Mouse (Mus musculus): ENCODE results near the gene Rpl9-ps1. TPM values are rescaled to one million over a fixed set of nuclear protein-coding genes. Genes with fewer than 3 reads are reported as not detected.

The Rpl9-ps1 gene
- polyA plus RNA-seq, 1 experiment from 2014 or later, result not detected

- WGBS (ENCODE audit: insufficient replicate concordance), result 80% methylated on average over 2 of the region's 2 CpGs
- ATAC-seq (replicated peaks; ENCODE audit: insufficient number of reproducible peaks, low FRiP score, low TSS enrichment), result no peak
- H3K36me3 ChIP-seq (ENCODE audit: control insufficient read depth, insufficient read depth, low read length), result no peaks in the 10 kb centered on the region
- H3K4me3 ChIP-seq (ENCODE audit: low read depth, low read length), result no peak overlapping the region
- H3K9ac ChIP-seq (ENCODE audit: low read depth, low read length), result no peak overlapping the region
- H3K4me1 ChIP-seq (ENCODE audit: control insufficient read depth, insufficient read depth, low read length), result no peaks in the 10 kb centered on the region
- no peak overlapping the region for H3K27ac ChIP-seq (ENCODE audit: low read depth, low read length)
- H3K27me3 ChIP-seq (ENCODE audit: control insufficient read depth, insufficient read depth, low read length), result no peaks in the 10 kb centered on the region
- H3K4me2 ChIP-seq, result no peak overlapping the region
- no peaks in the 10 kb centered on the region for H3K9me3 ChIP-seq (replicated peaks; ENCODE audit: control insufficient read depth, low read length)
Observed at GRCm38 (mm10) chr11:83634898-83635297, 10.5 kb downstream of the Rpl9-ps1 start.

DNA sequence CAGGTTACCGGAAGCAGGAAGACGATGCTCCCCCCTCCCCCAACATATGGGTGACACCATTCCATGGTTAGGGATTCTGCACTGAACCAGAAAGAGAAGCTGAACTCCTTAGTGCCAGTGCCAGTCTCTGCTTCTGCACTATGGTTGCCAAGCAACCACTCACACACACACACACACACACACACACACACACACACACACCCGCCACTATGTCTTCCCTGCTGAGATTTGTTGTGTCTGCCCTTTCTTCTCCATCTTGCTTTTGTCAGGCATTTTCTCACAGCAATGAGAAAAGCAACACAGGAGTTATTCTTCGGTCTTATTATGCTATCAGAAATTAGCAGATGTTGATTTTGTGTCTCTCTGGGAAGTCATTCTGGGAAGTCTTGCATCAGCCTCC lies 11.0 kb downstream of the Rpl9-ps1 start:
- 54% methylated on average over 4 of the region's 4 CpGs for WGBS (ENCODE audit: insufficient replicate concordance)
- ATAC-seq (replicated peaks; ENCODE audit: insufficient number of reproducible peaks, low FRiP score, low TSS enrichment), result no peak

DNA sequence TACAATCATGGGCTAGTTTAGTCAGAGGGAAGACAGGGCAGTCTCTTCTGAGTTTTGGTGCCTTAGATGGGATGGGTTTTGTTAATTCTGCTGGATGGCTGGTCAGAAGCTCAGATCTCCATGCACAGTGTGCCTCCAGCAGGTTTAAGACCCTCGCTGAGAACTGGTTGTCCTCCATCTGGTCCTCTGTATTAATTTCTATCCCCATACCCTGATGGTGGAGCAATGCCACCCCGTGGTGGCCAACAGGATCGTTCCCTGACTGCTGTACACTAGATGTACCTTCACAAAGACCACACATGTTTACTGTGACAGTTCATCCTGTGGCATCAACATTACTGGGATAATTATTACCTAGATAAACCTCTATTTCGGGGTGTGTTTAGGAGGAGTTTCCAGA lies 12.7 kb downstream of the Rpl9-ps1 start:
- WGBS (ENCODE audit: insufficient replicate concordance), result 59% methylated on average over 4 of the region's 4 CpGs
- no peak overlapping the region for H3K4me3 ChIP-seq (ENCODE audit: low read depth, low read length)
- no peak overlapping the region for H3K9ac ChIP-seq (ENCODE audit: low read depth, low read length)
- no peaks in the 10 kb centered on the region for H3K36me3 ChIP-seq (ENCODE audit: control insufficient read depth, insufficient read depth, low read length)
- no peak for ATAC-seq (replicated peaks; ENCODE audit: insufficient number of reproducible peaks, low FRiP score, low TSS enrichment)
- H3K9me3 ChIP-seq (replicated peaks; ENCODE audit: control insufficient read depth, low read length), result no peaks in the 10 kb centered on the region
- H3K4me2 ChIP-seq, result no peak overlapping the region
- H3K27me3 ChIP-seq (ENCODE audit: control insufficient read depth, insufficient read depth, low read length), result no peaks in the 10 kb centered on the region
- H3K27ac ChIP-seq (ENCODE audit: low read depth, low read length), result no peak overlapping the region
- H3K4me1 ChIP-seq (ENCODE audit: control insufficient read depth, insufficient read depth, low read length), result no peaks in the 10 kb centered on the region

More for the DNA sequence above, 11.0 kb downstream of the Rpl9-ps1 start:
- H3K4me1 ChIP-seq (ENCODE audit: control insufficient read depth, insufficient read depth, low read length), result no peaks in the 10 kb centered on the region
- H3K4me3 ChIP-seq (ENCODE audit: low read depth, low read length), result no peak overlapping the region
- H3K27ac ChIP-seq (ENCODE audit: low read depth, low read length), result no peak overlapping the region
- H3K9me3 ChIP-seq (replicated peaks; ENCODE audit: control insufficient read depth, low read length), result no peaks in the 10 kb centered on the region
- no peak overlapping the region for H3K4me2 ChIP-seq
- H3K9ac ChIP-seq (ENCODE audit: low read depth, low read length), result no peak overlapping the region
- H3K36me3 ChIP-seq (ENCODE audit: control insufficient read depth, insufficient read depth, low read length), result no peaks in the 10 kb centered on the region
- no peaks in the 10 kb centered on the region for H3K27me3 ChIP-seq (ENCODE audit: control insufficient read depth, insufficient read depth, low read length)

- Histone ChIP-seq H3K36me3 (ENCODE audit: control insufficient read depth, insufficient read depth, low read length) (no peaks in the 10 kb centered on the region), H3K4me2 (no peak overlapping the region), H3K27me3 (ENCODE audit: control insufficient read depth, insufficient read depth, low read length) (no peaks in the 10 kb centered on the region), H3K4me3 (ENCODE audit: low read depth, low read length) (no peak overlapping the region), H3K27ac (ENCODE audit: low read depth, low read length) (no peak overlapping the region), H3K4me1 (ENCODE audit: control insufficient read depth, insufficient read depth, low read length) (no peaks in the 10 kb centered on the region), H3K9ac (ENCODE audit: low read depth, low read length) (no peak overlapping the region), H3K9me3 (replicated peaks; ENCODE audit: control insufficient read depth, low read length) (no peaks in the 10 kb centered on the region)
- no peak for ATAC-seq (replicated peaks; ENCODE audit: insufficient number of reproducible peaks, low FRiP score, low TSS enrichment)
- WGBS (ENCODE audit: insufficient replicate concordance), result 68% methylated on average over 2 of the region's 2 CpGs
Observed at GRCm38 (mm10) chr11:83631065-83631464, 14.4 kb downstream of the Rpl9-ps1 start.

DNA sequence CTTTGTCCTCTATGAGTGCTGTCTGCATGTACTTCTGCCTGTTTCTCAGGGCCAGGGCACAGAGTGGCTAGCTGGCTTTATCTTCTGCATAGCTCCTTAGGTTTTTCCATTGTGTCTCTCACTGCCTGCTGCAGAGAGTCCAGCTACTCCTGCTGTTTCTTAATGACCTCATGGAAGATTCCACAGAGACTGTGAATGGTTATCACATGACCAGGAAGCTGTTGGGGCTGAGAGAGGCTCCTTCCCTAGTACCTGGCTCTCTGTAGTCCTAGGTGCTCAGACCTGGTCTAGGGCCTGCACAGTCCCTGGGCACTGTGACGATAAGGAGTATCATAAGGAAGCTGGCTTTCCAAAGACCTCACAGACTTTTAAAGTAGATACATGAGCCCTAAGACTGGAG lies 14.8 kb downstream of the Rpl9-ps1 start:
- H3K4me2 ChIP-seq, result no peak overlapping the region
- H3K27me3 ChIP-seq (ENCODE audit: control insufficient read depth, insufficient read depth, low read length), result no peaks in the 10 kb centered on the region
- ATAC-seq (replicated peaks; ENCODE audit: insufficient number of reproducible peaks, low FRiP score, low TSS enrichment), result no peak
- H3K36me3 ChIP-seq (ENCODE audit: control insufficient read depth, insufficient read depth, low read length), result no peaks in the 10 kb centered on the region
- H3K4me1 ChIP-seq (ENCODE audit: control insufficient read depth, insufficient read depth, low read length), result no peaks in the 10 kb centered on the region
- H3K4me3 ChIP-seq (ENCODE audit: low read depth, low read length), result no peak overlapping the region
- WGBS (ENCODE audit: insufficient replicate concordance), result 78% methylated on average over 1 of the region's 1 CpGs
- H3K27ac ChIP-seq (ENCODE audit: low read depth, low read length), result no peak overlapping the region
- H3K9me3 ChIP-seq (replicated peaks; ENCODE audit: control insufficient read depth, low read length), result no peaks in the 10 kb centered on the region
- H3K9ac ChIP-seq (ENCODE audit: low read depth, low read length), result no peak overlapping the region

GRCm38 (mm10) chr11:83628808-83629207 lies 16.6 kb downstream of the Rpl9-ps1 start:
- Histone ChIP-seq H3K4me3 (ENCODE audit: low read depth, low read length) (no peak overlapping the region), H3K4me2 (no peak overlapping the region), H3K9ac (ENCODE audit: low read depth, low read length) (no peak overlapping the region), H3K36me3 (ENCODE audit: control insufficient read depth, insufficient read depth, low read length) (no peaks in the 10 kb centered on the region), H3K27me3 (ENCODE audit: control insufficient read depth, insufficient read depth, low read length) (no peaks in the 10 kb centered on the region), H3K27ac (ENCODE audit: low read depth, low read length) (no peak overlapping the region), H3K4me1 (ENCODE audit: control insufficient read depth, insufficient read depth, low read length) (no peaks in the 10 kb centered on the region), H3K9me3 (replicated peaks; ENCODE audit: control insufficient read depth, low read length) (no peaks in the 10 kb centered on the region)
- WGBS (ENCODE audit: insufficient replicate concordance), result 80% methylated on average over 9 of the region's 9 CpGs
- no peak for ATAC-seq (replicated peaks; ENCODE audit: insufficient number of reproducible peaks, low FRiP score, low TSS enrichment)

DNA sequence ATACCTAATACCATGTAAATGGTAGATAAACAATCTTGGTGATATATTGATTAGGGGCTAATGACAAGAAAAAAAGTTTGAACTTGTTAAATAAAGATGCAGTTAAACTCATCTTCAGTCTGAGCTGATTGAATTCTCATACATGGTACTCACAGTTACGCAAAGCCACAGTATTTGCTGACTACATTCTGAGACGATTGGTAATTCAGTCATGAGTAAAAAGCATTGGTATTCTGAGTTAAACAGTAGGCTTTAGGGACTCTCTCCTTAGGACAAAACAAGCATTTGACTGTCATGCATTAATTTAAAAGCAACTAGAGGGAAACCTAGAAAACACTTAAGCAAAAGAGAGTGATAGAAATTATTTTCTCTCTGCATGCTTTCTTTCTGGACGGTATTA lies 21.8 kb downstream of the Rpl9-ps1 start:
- WGBS (ENCODE audit: insufficient replicate concordance), result 82% methylated on average over 3 of the region's 3 CpGs
- Histone ChIP-seq H3K4me3 (ENCODE audit: low read depth, low read length) (no peak overlapping the region), H3K27ac (ENCODE audit: low read depth, low read length) (no peak overlapping the region), H3K36me3 (ENCODE audit: control insufficient read depth, insufficient read depth, low read length) (no peaks in the 10 kb centered on the region), H3K4me1 (ENCODE audit: control insufficient read depth, insufficient read depth, low read length) (no peaks in the 10 kb centered on the region), H3K9me3 (replicated peaks; ENCODE audit: control insufficient read depth, low read length) (no peaks in the 10 kb centered on the region), H3K27me3 (ENCODE audit: control insufficient read depth, insufficient read depth, low read length) (no peaks in the 10 kb centered on the region), H3K9ac (ENCODE audit: low read depth, low read length) (no peak overlapping the region), H3K4me2 (no peak overlapping the region)
- ATAC-seq (replicated peaks; ENCODE audit: insufficient number of reproducible peaks, low FRiP score, low TSS enrichment), result no peak

DNA sequence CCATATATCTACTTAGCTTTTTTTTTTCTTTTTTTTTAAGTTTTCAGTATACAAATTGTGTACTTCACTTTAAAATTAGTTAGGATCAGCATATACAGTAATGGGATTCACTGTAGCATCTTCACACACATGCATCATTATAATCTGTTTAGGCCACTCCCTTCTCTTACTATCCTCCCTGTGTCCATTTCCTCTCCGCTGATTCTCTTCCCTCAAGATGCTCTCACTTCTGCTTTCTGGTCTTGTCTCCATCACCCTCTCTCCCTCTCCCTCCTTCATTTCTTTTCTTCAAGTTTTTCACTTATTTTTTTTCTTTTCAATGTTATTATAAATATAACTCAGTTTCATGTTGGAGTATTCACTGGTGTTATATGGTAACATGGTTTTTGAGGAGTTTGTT lies 26.4 kb downstream of the Rpl9-ps1 start:
- H3K4me2 ChIP-seq, result no peak overlapping the region
- no peak overlapping the region for H3K4me3 ChIP-seq (ENCODE audit: low read depth, low read length)
- no peaks in the 10 kb centered on the region for H3K4me1 ChIP-seq (ENCODE audit: control insufficient read depth, insufficient read depth, low read length)
- no peak for ATAC-seq (replicated peaks; ENCODE audit: insufficient number of reproducible peaks, low FRiP score, low TSS enrichment)
- H3K27ac ChIP-seq (ENCODE audit: low read depth, low read length), result no peak overlapping the region
- 90% methylated on average over 1 of the region's 1 CpGs for WGBS (ENCODE audit: insufficient replicate concordance)
- H3K9ac ChIP-seq (ENCODE audit: low read depth, low read length), result no peak overlapping the region
- H3K27me3 ChIP-seq (ENCODE audit: control insufficient read depth, insufficient read depth, low read length), result no peaks in the 10 kb centered on the region
- no peaks in the 10 kb centered on the region for H3K9me3 ChIP-seq (replicated peaks; ENCODE audit: control insufficient read depth, low read length)
- no peaks in the 10 kb centered on the region for H3K36me3 ChIP-seq (ENCODE audit: control insufficient read depth, insufficient read depth, low read length)

GRCm38 (mm10) chr11:83618238-83618637 lies 27.2 kb downstream of the Rpl9-ps1 start:
- Histone ChIP-seq H3K27ac (ENCODE audit: low read depth, low read length) (no peak overlapping the region), H3K27me3 (ENCODE audit: control insufficient read depth, insufficient read depth, low read length) (no peaks in the 10 kb centered on the region), H3K4me1 (ENCODE audit: control insufficient read depth, insufficient read depth, low read length) (no peaks in the 10 kb centered on the region), H3K4me3 (ENCODE audit: low read depth, low read length) (no peak overlapping the region), H3K9me3 (replicated peaks; ENCODE audit: control insufficient read depth, low read length) (no peaks in the 10 kb centered on the region), H3K9ac (ENCODE audit: low read depth, low read length) (no peak overlapping the region), H3K36me3 (ENCODE audit: control insufficient read depth, insufficient read depth, low read length) (no peaks in the 10 kb centered on the region), H3K4me2 (no peak overlapping the region)
- no peak for ATAC-seq (replicated peaks; ENCODE audit: insufficient number of reproducible peaks, low FRiP score, low TSS enrichment)
- WGBS (ENCODE audit: insufficient replicate concordance), result 73% methylated on average over 5 of the region's 5 CpGs
